Mouse (Mus musculus) heart, embryonic 16.5 days (tissue): ENCODE results near the gene Tnni3k. TPM values are rescaled to one million over a fixed set of nuclear protein-coding genes. Genes with fewer than 3 reads are reported as not detected.
A peak's percentile ranks its signal among the peaks of the same experiment; 100 is the strongest.

Experiments
- ATAC-seq: fragments of 200-750 bp; cut with Nextera tagmentation; replicated peaks from 2 replicates; pipeline ENCODE4 v1.8.0; 2017; ENCODE audit warnings: moderate number of reproducible peaks; ENCODE audit not compliant: insufficient read depth, low FRiP score; ENCODE audit errors: extremely low read depth
- H3K27ac ChIP-seq: fragments of 300-500 bp; sonication (generic); 2 replicates; pipeline ENCODE4 v1.5.1; 2014; ENCODE audit warnings: mild to moderate bottlenecking, low read length, control low read depth, moderate library complexity
- H3K27me3 ChIP-seq: fragments of 300-500 bp; sonication (generic); 2 replicates; pipeline ENCODE4 v1.6.1; 2014; ENCODE audit warnings: low read length, mixed read lengths; ENCODE audit not compliant: control insufficient read depth, insufficient read depth
- H3K36me3 ChIP-seq: fragments of 300-500 bp; sonication (generic); 2 replicates; pipeline ENCODE4 v1.6.1; 2014; ENCODE audit not compliant: control insufficient read depth, insufficient read depth
- H3K4me1 ChIP-seq: fragments of 300-500 bp; sonication (generic); 2 replicates; pipeline ENCODE4 v1.6.1; 2014; ENCODE audit warnings: low read length, mixed read lengths; ENCODE audit not compliant: control insufficient read depth, insufficient read depth
- H3K4me2 ChIP-seq: fragments of 300-500 bp; sonication (generic); 2 replicates; pipeline ENCODE4 v1.6.1; 2014; ENCODE audit warnings: low read depth, mild to moderate bottlenecking, control low read depth, low read length
- H3K4me3 ChIP-seq: fragments of 300-500 bp; sonication (generic); 2 replicates; pipeline ENCODE4 v1.5.1; 2014; ENCODE audit warnings: mild to moderate bottlenecking, control low read depth, low read length
- H3K9ac ChIP-seq: fragments of 300-500 bp; sonication (generic); 2 replicates; pipeline ENCODE4 v1.6.1; 2014; ENCODE audit warnings: low read length, control low read depth
- H3K9me3 ChIP-seq: fragments of 300-500 bp; sonication (generic); replicated peaks from 2 replicates; pipeline ENCODE4 v1.6.1; 2016; ENCODE audit warnings: low read length; ENCODE audit not compliant: control insufficient read depth
- WGBS: fragments of 180-500 bp; shearing (Covaris S2); extraction: QIAGEN DNeasy Blood & Tissue Kit; methylation state at CpG from one replicate; pipeline ENCODE4 v1.1.7; 2014; 5-methylcytosine and 5-hydroxymethylcytosine counted together
- polyA plus RNA-seq: library from polyadenylated mRNA; unstranded; fragments of >200 nt; fragmentation: Nextera tagmentation; extraction: Ambion mirVana; gene quantifications from 2 replicates; pipeline ENCODE4 v1.2.1, GENCODE M21; 2015

The Tnni3k gene
- polyA plus RNA-seq, 1 experiment from 2014 or later: 72.5 TPM

DNA sequence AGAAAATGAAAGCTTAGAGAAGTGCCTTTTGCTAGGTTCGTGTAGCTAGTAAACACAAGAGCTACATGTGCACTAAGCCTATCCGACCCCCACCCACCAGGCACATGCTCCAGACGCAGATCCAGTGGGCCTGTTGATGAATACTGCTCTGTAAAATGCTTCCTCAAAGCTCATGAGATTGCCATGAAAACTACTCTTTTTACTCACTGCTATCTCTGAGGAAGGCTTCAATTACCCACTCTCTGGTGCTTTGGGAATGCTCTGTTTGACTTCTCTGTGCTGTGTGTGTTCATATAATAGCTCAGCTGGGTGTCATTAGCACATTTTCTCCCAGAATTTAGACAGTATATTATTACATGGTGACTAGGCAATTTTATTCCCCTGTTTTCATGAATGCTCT, 297.1 kb downstream of the Tnni3k start:
- WGBS: 84% methylated on average over 3 of the region's 3 CpGs
- Histone ChIP-seq H3K27ac (no peak overlapping the region), H3K4me1 (no peaks in the 10 kb centered on the region), H3K4me3 (no peak overlapping the region), H3K9ac (no peak overlapping the region), H3K4me2 (no peak overlapping the region), H3K36me3 (peaks cover 3% of the 10 kb centered on the region; the same call in 1 of the 2 replicates), H3K27me3 (no peaks in the 10 kb centered on the region), H3K9me3 (no peaks in the 10 kb centered on the region)
- ATAC-seq: no peak

DNA sequence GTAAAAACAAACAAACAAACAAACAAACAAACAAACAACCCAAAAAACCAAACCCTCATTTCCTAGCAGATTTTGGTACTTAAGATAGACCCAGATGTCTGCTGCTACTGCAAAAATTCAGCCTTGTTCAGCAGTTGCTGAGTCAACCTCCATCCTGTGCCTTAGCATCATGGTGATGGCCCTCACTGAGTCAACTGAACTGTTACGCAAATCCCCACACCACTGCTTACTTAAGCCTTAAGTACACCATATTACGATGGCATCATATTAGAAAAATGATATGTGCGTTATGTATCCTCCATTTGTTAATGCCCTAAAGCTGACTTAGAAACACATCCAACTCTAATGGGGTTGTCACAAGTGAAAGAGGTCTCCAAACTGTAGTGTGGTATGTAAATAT, 300.0 kb downstream of the Tnni3k start:
- H3K27me3 ChIP-seq: no peaks in the 10 kb centered on the region
- no peaks in the 10 kb centered on the region for H3K4me1 ChIP-seq
- ATAC-seq: no peak
- 93% methylated on average over 3 of the region's 3 CpGs for WGBS
- no peak overlapping the region for H3K4me3 ChIP-seq
- no peaks in the 10 kb centered on the region for H3K36me3 ChIP-seq
- no peaks in the 10 kb centered on the region for H3K9me3 ChIP-seq
- H3K27ac ChIP-seq: no peak overlapping the region; the same call in 1 of the 2 replicates
- H3K4me2 ChIP-seq: no peak overlapping the region
- H3K9ac ChIP-seq: no peak overlapping the region

DNA sequence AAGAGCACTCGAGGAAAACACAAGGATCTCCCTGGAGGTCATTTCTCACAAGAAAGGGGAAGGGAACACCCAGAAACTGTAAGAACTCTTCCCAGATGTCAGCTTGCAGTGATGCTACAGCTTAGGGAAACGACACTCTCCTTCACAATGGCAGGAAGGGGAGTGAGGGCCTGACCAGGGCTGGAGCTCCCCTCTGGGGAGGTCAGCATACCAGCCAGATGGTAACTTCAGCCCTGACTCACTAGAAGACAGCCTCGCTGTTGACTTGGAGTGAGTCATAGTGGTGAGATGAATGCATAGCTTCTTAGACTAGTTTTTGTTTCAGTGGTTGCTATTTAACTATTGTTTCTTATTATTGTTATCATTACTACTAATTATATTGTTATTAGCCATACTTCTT, 300.7 kb downstream of the Tnni3k start:
- Histone ChIP-seq H3K4me3 (no peak overlapping the region), H3K27ac (no peak overlapping the region), H3K27me3 (no peaks in the 10 kb centered on the region), H3K9ac (no peak overlapping the region), H3K9me3 (no peaks in the 10 kb centered on the region), H3K36me3 (no peaks in the 10 kb centered on the region), H3K4me2 (no peak overlapping the region), H3K4me1 (no peaks in the 10 kb centered on the region)
- ATAC-seq: peak; percentile 63
- WGBS: 34% methylated on average over 3 of the region's 3 CpGs

DNA sequence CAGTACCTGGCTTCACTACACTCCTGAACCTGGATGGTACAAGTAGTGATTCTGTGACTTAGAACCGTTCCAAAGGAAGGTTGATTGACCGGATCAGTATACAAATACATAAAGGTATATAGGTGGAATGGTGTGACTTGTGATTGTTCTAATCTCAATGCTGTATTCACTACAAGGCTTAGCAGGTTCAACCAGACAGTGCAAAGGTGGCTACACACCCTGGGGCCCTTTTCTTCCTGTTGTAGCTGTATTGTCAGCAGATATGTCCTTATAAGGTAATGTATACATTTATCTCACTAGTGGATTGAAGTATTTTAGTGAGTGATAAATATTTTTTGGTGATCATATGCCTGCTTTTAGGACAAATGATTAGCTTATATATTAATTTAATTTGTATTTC, 310.9 kb downstream of the Tnni3k start:
- no peak overlapping the region for H3K9ac ChIP-seq
- H3K4me1 ChIP-seq: no peaks in the 10 kb centered on the region
- WGBS: 94% methylated on average over 2 of the region's 2 CpGs
- H3K4me2 ChIP-seq: no peak overlapping the region
- H3K4me3 ChIP-seq: no peak overlapping the region
- H3K27me3 ChIP-seq: no peaks in the 10 kb centered on the region
- no peak for ATAC-seq
- no peaks in the 10 kb centered on the region for H3K9me3 ChIP-seq
- H3K36me3 ChIP-seq: no peaks in the 10 kb centered on the region
- H3K27ac ChIP-seq: no peak overlapping the region

DNA sequence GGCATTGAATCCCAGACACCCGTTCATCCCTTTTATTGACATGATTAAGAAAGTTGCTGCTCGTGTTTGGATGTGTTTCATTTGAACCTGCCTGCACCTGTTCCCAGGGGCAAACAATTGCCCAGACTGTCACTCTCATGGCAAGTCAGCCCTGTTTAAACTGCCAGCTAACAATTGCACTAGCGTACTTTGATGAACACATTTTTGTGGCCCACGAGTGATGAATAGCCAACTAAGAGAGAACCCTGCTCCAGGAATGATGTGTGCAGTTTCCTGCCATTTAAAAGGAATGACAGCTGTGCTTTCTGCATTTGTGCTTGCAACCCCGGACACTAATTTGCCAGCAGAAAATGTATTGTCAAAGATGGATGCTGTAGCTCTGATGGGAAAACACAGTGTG, 312.3 kb downstream of the Tnni3k start:
- Histone ChIP-seq H3K4me2 (no peak overlapping the region), H3K4me1 (no peaks in the 10 kb centered on the region), H3K9me3 (no peaks in the 10 kb centered on the region), H3K36me3 (no peaks in the 10 kb centered on the region), H3K4me3 (no peak overlapping the region), H3K27me3 (no peaks in the 10 kb centered on the region), H3K9ac (no peak overlapping the region), H3K27ac (no peak overlapping the region)
- no peak for ATAC-seq
- 74% methylated on average over 5 of the region's 5 CpGs for WGBS

DNA sequence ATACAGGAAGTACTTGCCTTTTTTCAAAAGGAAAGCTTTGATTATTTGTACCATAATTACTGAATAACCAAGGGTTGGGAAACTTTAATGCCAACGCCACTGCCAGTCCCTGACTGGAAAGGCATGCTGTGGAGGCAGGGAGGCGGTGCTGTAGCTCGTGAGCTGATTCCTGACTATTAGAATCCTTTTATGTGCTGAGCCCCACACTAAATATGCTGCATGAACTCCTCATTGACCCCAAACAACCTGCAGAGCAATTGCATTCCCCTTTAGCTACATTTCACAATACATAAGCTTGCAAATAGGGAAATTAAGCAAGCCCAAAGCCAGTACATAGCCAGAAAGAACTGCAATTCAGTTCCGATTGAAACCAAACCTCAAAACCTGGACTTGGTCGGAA, 313.7 kb downstream of the Tnni3k start:
- no peaks in the 10 kb centered on the region for H3K36me3 ChIP-seq
- H3K4me3 ChIP-seq: no peak overlapping the region
- no peak overlapping the region for H3K4me2 ChIP-seq
- H3K9ac ChIP-seq: no peak overlapping the region
- WGBS: 77% methylated on average over 5 of the region's 5 CpGs
- no peak overlapping the region for H3K27ac ChIP-seq
- ATAC-seq: no peak
- H3K9me3 ChIP-seq: no peaks in the 10 kb centered on the region
- H3K27me3 ChIP-seq: no peaks in the 10 kb centered on the region
- H3K4me1 ChIP-seq: no peaks in the 10 kb centered on the region

Other genes with a start within 250 kb of the Tnni3k start
- gene Fpgt, start 38.0 kb upstream of the Tnni3k start, polyA plus RNA-seq: 13.8 and 14.3 TPM in 2 replicates
- 0.39 and 1.1 TPM in 2 replicates for gene Lrriq3, start 38.0 kb upstream of the Tnni3k start, polyA plus RNA-seq